ENCODE assay signal across 8 mouse cellular contexts in genomic region chr11:69672211-69672706, GRCm38 (mm10). TPM values are rescaled to one million over a fixed set of nuclear protein-coding genes. Genes with fewer than 3 reads are reported as not detected.
A peak's percentile ranks its signal among the peaks of the same experiment; 100 is the strongest.
DNase-seq lines count a peak whose midpoint lies in the region; ATAC-seq and TF ChIP-seq lines count a peak whose summit lies in the region.

Gene Eif4a1, minus strand, starts transcription at chr11:69672423.

- peaks cover 8 to 61% of the 10 kb centered on the region in 2 experiments; a peak in 3 of 4 replicates for H3K4me1 ChIP-seq in CH12.LX (ENCODE audit: control insufficient read depth in 1 of 2, insufficient read depth in 2 of 2)
- H3K4me1 ChIP-seq in forebrain, embryonic 11.5 days (replicated peaks; ENCODE audit: control insufficient read depth, insufficient read depth, low read length), result peaks cover 11% of the 10 kb centered on the region; the same call in 1 of the 2 replicates
- H3K4me1 ChIP-seq in heart, embryonic 16.5 days (ENCODE audit: control insufficient read depth, insufficient read depth, low read length), result peaks cover 23% of the 10 kb centered on the region
- H3K4me1 ChIP-seq in liver, embryonic 15.5 days (replicated peaks), result peaks cover 44% of the 10 kb centered on the region
- peaks cover 33% of the 10 kb centered on the region for H3K4me1 ChIP-seq in neural tube, embryonic 12.5 days

- in situ Hi-C loops in CH12.LX (cut with MboI; ENCODE audit: low pct_ligation_motif_present, low pct_unique_long_range_greater_than_20kb, low sequenced_read_pairs), result no loop called here

- TF ChIP-seq RAD21 in CH12.LX (IDR thresholded peaks at IDR 0.05; ENCODE audit: low read depth, low read length), result no peak

- no peaks in the 10 kb centered on the region for H3K27me3 ChIP-seq in CH12.LX (replicated peaks)
- no peaks in the 10 kb centered on the region for H3K27me3 ChIP-seq in forebrain, embryonic 11.5 days (ENCODE audit: control insufficient read depth, insufficient read depth, low read length)
- H3K27me3 ChIP-seq in heart, embryonic 16.5 days (ENCODE audit: control insufficient read depth, insufficient read depth, low read length), result no peaks in the 10 kb centered on the region
- no peaks in the 10 kb centered on the region for H3K27me3 ChIP-seq in liver, embryonic 15.5 days
- no peaks in the 10 kb centered on the region for H3K27me3 ChIP-seq in neural tube, embryonic 12.5 days (replicated peaks)

- peak; percentile 100 for TF ChIP-seq POLR2A in CH12.LX (IDR thresholded peaks at IDR 0.05; ENCODE audit: low read depth, low read length)

- peak within 1 kb of the TSS; percentile 95 for H3K4me2 ChIP-seq in CH12.LX (ENCODE audit: insufficient read depth, low read depth, poor library complexity, severe bottlenecking)
- peak within 1 kb of the TSS; percentile 97 for H3K4me2 ChIP-seq in forebrain, embryonic 11.5 days (ENCODE audit: low read depth, low read length, severe bottlenecking)
- H3K4me2 ChIP-seq in heart, embryonic 16.5 days (ENCODE audit: low read depth, low read length), result peak within 1 kb of the TSS; percentile 97
- H3K4me2 ChIP-seq in liver, embryonic 15.5 days, result peak within 1 kb of the TSS; percentile 79
- H3K4me2 ChIP-seq in neural tube, embryonic 12.5 days (replicated peaks), result peak within 1 kb of the TSS; percentile 96

- H3K9ac ChIP-seq in CH12.LX (ENCODE audit: insufficient read depth, low read depth), result peak within 1 kb of the TSS; percentile 99
- H3K9ac ChIP-seq in forebrain, embryonic 11.5 days (ENCODE audit: low read length), result peak within 1 kb of the TSS; percentile 100
- H3K9ac ChIP-seq in heart, embryonic 16.5 days (ENCODE audit: low read length), result peak within 1 kb of the TSS; percentile 100
- peak within 1 kb of the TSS; percentile 92 for H3K9ac ChIP-seq in liver, embryonic 15.5 days
- H3K9ac ChIP-seq in neural tube, embryonic 12.5 days, result peak within 1 kb of the TSS; percentile 99

- peaks cover 57% of the 10 kb centered on the region for H3K79me2 ChIP-seq in CH12.LX (replicated peaks; ENCODE audit: control insufficient read depth, extremely low read depth, insufficient read depth, poor library complexity, severe bottlenecking)

- no peak for TF ChIP-seq EP300 in CH12.LX (IDR thresholded peaks at IDR 0.05; ENCODE audit: low read length)

- peaks cover 70 to 86% of the 10 kb centered on the region in 2 experiments for H3K36me3 ChIP-seq in CH12.LX (replicated peaks in 1 of 2; ENCODE audit: control insufficient read depth in 1 of 2, insufficient read depth in 1 of 2, low read length in 1 of 2)
- H3K36me3 ChIP-seq in forebrain, embryonic 11.5 days (ENCODE audit: control insufficient read depth, insufficient read depth, low read length), result peaks cover 27% of the 10 kb centered on the region
- peaks cover 65% of the 10 kb centered on the region for H3K36me3 ChIP-seq in heart, embryonic 16.5 days (ENCODE audit: control insufficient read depth, insufficient read depth)
- peaks cover 84% of the 10 kb centered on the region for H3K36me3 ChIP-seq in liver, embryonic 15.5 days (replicated peaks)
- peaks cover 77% of the 10 kb centered on the region for H3K36me3 ChIP-seq in neural tube, embryonic 12.5 days

- peak; percentile 97 for ATAC-seq in forebrain, embryonic 11.5 days (replicated peaks; ENCODE audit: low FRiP score)
- ATAC-seq in heart, embryonic 16.5 days (replicated peaks; ENCODE audit: extremely low read depth, insufficient read depth, low FRiP score), result peak; percentile 98
- peak; percentile 96 for ATAC-seq in liver, embryonic 15.5 days (ENCODE audit: insufficient read depth)
- peak; percentile 96 for ATAC-seq in neural tube, embryonic 12.5 days (ENCODE audit: low FRiP score, low read depth)

- WGBS in forebrain, embryonic 11.5 days, result 0% methylated on average over 36 of the region's 36 CpGs
- WGBS in heart, embryonic 16.5 days, result under 1% methylated on average over 36 of the region's 36 CpGs
- under 1% methylated on average over 36 of the region's 36 CpGs for WGBS in liver, embryonic 15.5 days (ENCODE audit: insufficient replicate concordance)
- WGBS in neural tube, embryonic 12.5 days, result under 1% methylated on average over 36 of the region's 36 CpGs

- peak; percentile 100 for DNase-seq in CH12.LX (ENCODE audit: extremely low read depth)
- peak; percentile 100 for DNase-seq in c-Kit-positive CD71-positive TER-119-negative erythroid progenitor cells, embryonic 14.5 days (ENCODE audit: low read depth)
- peak; percentile 99 for DNase-seq in forebrain, embryonic 11.5 days (ENCODE audit: low spot score)
- peak; percentile 100 for DNase-seq in kidney, postnatal 36 days
- peak; percentile 100 for DNase-seq in telencephalon, adult 2 months (ENCODE audit: low read depth, low spot score)

- H3K9me3 ChIP-seq in CH12.LX (replicated peaks; ENCODE audit: low read length), result no peaks in the 10 kb centered on the region
- no peaks in the 10 kb centered on the region for H3K9me3 ChIP-seq in forebrain, embryonic 11.5 days (ENCODE audit: control insufficient read depth, low read length)
- H3K9me3 ChIP-seq in heart, embryonic 16.5 days (replicated peaks; ENCODE audit: control insufficient read depth, low read length), result no peaks in the 10 kb centered on the region
- H3K9me3 ChIP-seq in liver, embryonic 15.5 days (replicated peaks), result no peaks in the 10 kb centered on the region
- no peaks in the 10 kb centered on the region for H3K9me3 ChIP-seq in neural tube, embryonic 12.5 days

- no peak for TF ChIP-seq CTCF in CH12.LX (conservative IDR thresholded peaks at IDR 0.05 in 1 of 2, IDR thresholded peaks at IDR 0.05 in 1 of 2; ENCODE audit: low read depth in 2 of 2, low read length in 2 of 2)

- peak within 1 kb of the TSS; percentile 74 to 94 (median 75) for H3K4me3 ChIP-seq in CH12.LX (replicated peaks in 1 of 3; ENCODE audit: low read depth in 2 of 3, low read length in 2 of 3, poor library complexity in 1 of 3)
- peak within 1 kb of the TSS; percentile 100 for H3K4me3 ChIP-seq in forebrain, embryonic 11.5 days (ENCODE audit: low read depth, low read length)
- H3K4me3 ChIP-seq in heart, embryonic 16.5 days (ENCODE audit: low read length), result peak within 1 kb of the TSS; percentile 100
- peak within 1 kb of the TSS; percentile 90 for H3K4me3 ChIP-seq in liver, embryonic 15.5 days (replicated peaks)
- peak within 1 kb of the TSS; percentile 99 for H3K4me3 ChIP-seq in neural tube, embryonic 12.5 days

- dilution Hi-C loops in CH12.LX (cut with MboI; ENCODE audit: extremely low pct_ligation_motif_present, extremely low pct_unique_long_range_greater_than_20kb, low sequenced_read_pairs), result no loop called here

- H3K27ac ChIP-seq in CH12.LX (ENCODE audit: insufficient read depth, low read depth), result peak within 1 kb of the TSS; percentile 88
- peak within 1 kb of the TSS; percentile 94 for H3K27ac ChIP-seq in forebrain, embryonic 11.5 days (ENCODE audit: low read depth, low read length)
- peak within 1 kb of the TSS; percentile 98 for H3K27ac ChIP-seq in heart, embryonic 16.5 days (ENCODE audit: low read length)
- peak within 1 kb of the TSS; percentile 96 for H3K27ac ChIP-seq in liver, embryonic 15.5 days (replicated peaks)
- peak within 1 kb of the TSS; percentile 87 for H3K27ac ChIP-seq in neural tube, embryonic 12.5 days

TF ChIP-seq in CH12.LX, 34 proteins besides CTCF, POLR2A, EP300 and RAD21 (continues in another document):
- no peak for TF ChIP-seq JUN (IDR thresholded peaks at IDR 0.05; ENCODE audit: insufficient read depth, low read depth, low read length)
- TF ChIP-seq USF2 (conservative IDR thresholded peaks at IDR 0.05; ENCODE audit: low read depth, low read length), result peak; percentile 91
- TF ChIP-seq USF1 (IDR thresholded peaks at IDR 0.05; ENCODE audit: low read depth, low read length), result peak; percentile 94
- TF ChIP-seq ZNF384 (IDR thresholded peaks at IDR 0.05; ENCODE audit: low read depth, low read length), result no peak
- peak; percentile 100 for TF ChIP-seq MAX (IDR thresholded peaks at IDR 0.05; ENCODE audit: low read length)
- TF ChIP-seq ETS1 (conservative IDR thresholded peaks at IDR 0.05; ENCODE audit: low read depth, low read length), result peak; percentile 65
- TF ChIP-seq MYC (IDR thresholded peaks at IDR 0.05; ENCODE audit: low read depth, low read length), result peak; percentile 100
- TF ChIP-seq SIN3A (IDR thresholded peaks at IDR 0.05; ENCODE audit: low read length), result peak; percentile 87
- TF ChIP-seq RCOR1 (conservative IDR thresholded peaks at IDR 0.05; ENCODE audit: low read depth, low read length), result no peak; the same call in 1 of the 2 replicates
- TF ChIP-seq GABPA (IDR thresholded peaks at IDR 0.05; ENCODE audit: insufficient replicate concordance, low read depth, low read length), result no peak; the same call in 1 of the 2 replicates
- TF ChIP-seq TBP (conservative IDR thresholded peaks at IDR 0.05; ENCODE audit: low read depth, low read length), result peak; percentile 99
- no peak for TF ChIP-seq MAFK (IDR thresholded peaks at IDR 0.05; ENCODE audit: insufficient replicate concordance, low read length)
- no peak for TF ChIP-seq MAZ (IDR thresholded peaks at IDR 0.05; ENCODE audit: low read depth, low read length)
- TF ChIP-seq E2F4 (IDR thresholded peaks at IDR 0.05; ENCODE audit: insufficient replicate concordance, low read depth, low read length), result peak; percentile 71; the same call in 1 of the 2 replicates
- TF ChIP-seq JUND (conservative IDR thresholded peaks at IDR 0.05; ENCODE audit: low read depth, low read length), result no peak
- TF ChIP-seq TCF12 (IDR thresholded peaks at IDR 0.05; ENCODE audit: low read depth, low read length), result peak; percentile 90
- TF ChIP-seq CHD1 (IDR thresholded peaks at IDR 0.05; ENCODE audit: low read depth, low read length), result no peak
- no peak for TF ChIP-seq ZC3H11A (IDR thresholded peaks at IDR 0.05; ENCODE audit: low read depth, low read length)
- peak; percentile 72 for TF ChIP-seq NRF1 (IDR thresholded peaks at IDR 0.05; ENCODE audit: low read depth, low read length)
- TF ChIP-seq ELF1 (IDR thresholded peaks at IDR 0.05; ENCODE audit: low read depth, low read length), result peak; percentile 98
- peak; percentile 99 for TF ChIP-seq ZMIZ1 (IDR thresholded peaks at IDR 0.05; ENCODE audit: low read depth, low read length)
- peak; percentile 96 for TF ChIP-seq CHD2 (IDR thresholded peaks at IDR 0.05; ENCODE audit: low read length)
- TF ChIP-seq BHLHE40 (IDR thresholded peaks at IDR 0.05; ENCODE audit: low read depth, low read length), result peak; percentile 100
- TF ChIP-seq POLR2AphosphoS2 (IDR thresholded peaks at IDR 0.05; ENCODE audit: low read depth, low read length), result peak; percentile 100

RNA-seq across cellular contexts. Expression of gene Eif4a1, which starts in this region (rescaled TPM):
- 1,622 and 2,071 TPM in 2 replicates for total RNA-seq in CH12.LX (2012; rRNA removed)
- total RNA-seq in CH12.LX (2014; rRNA removed), result 2,161 and 2,200 TPM in 2 replicates
- polyA plus RNA-seq in CH12.LX (2012; ENCODE audit: insufficient read length, low read depth), result 1,500 and 1,728 TPM in 2 replicates
- 827 and 855 TPM in 2 replicates for polyA plus RNA-seq in forebrain, embryonic 11.5 days (2014; fragmentation: Nextera tagmentation; extraction: Ambion mirVana)
- 337 and 346 TPM in 2 replicates for polyA plus RNA-seq in heart, embryonic 16.5 days (2015; fragmentation: Nextera tagmentation; extraction: Ambion mirVana)
- polyA plus RNA-seq in liver, embryonic 15.5 days (2015; fragmentation: Nextera tagmentation; extraction: Ambion mirVana), result 228 and 232 TPM in 2 replicates
- polyA plus RNA-seq in neural tube, embryonic 12.5 days (2016; fragmentation: Nextera tagmentation; extraction: Ambion mirVana), result 598 and 684 TPM in 2 replicates

Comparison
In these comparisons a context has a peak if more than half of its experiments do, and no peak if none do; other contexts are left out.
1. Peak in every context shown above with its lines: DNase-seq, ATAC-seq, H3K4me3 ChIP-seq and H3K27ac ChIP-seq.